Mouse (Mus musculus) forebrain, postnatal 0 days (tissue): ENCODE results near the gene Pcbp4. TPM values are rescaled to one million over a fixed set of nuclear protein-coding genes. Genes with fewer than 3 reads are reported as not detected.

Experiments used
- ATAC-seq: fragments of 200-750 bp; cut with Nextera tagmentation; 2 replicates; pipeline ENCODE4 v1.8.0; 2017; ENCODE audit warnings: mild to moderate bottlenecking, moderate library complexity
- DNase-seq: peaks from one replicate; pipeline ENCODE4 v3.0.0-alpha.2; 2015
- H3K27ac ChIP-seq: fragments of 300-500 bp; sonication (generic); 2 replicates; pipeline ENCODE4 v1.5.1; 2014; ENCODE audit warnings: low read depth, mild to moderate bottlenecking, antibody characterized with exemption, low read length, moderate library complexity, mixed read lengths
- H3K27me3 ChIP-seq: fragments of 300-500 bp; sonication (generic); 2 replicates; pipeline ENCODE4 v1.6.1; 2014; ENCODE audit warnings: mild to moderate bottlenecking, low read length, mixed read lengths; ENCODE audit not compliant: insufficient read depth
- H3K36me3 ChIP-seq: fragments of 300-500 bp; sonication (generic); 2 replicates; pipeline ENCODE4 v1.6.1; 2014; ENCODE audit warnings: mild to moderate bottlenecking, moderate library complexity; ENCODE audit not compliant: insufficient read depth
- H3K4me1 ChIP-seq: fragments of 300-500 bp; sonication (generic); 2 replicates; pipeline ENCODE4 v1.6.1; 2014; ENCODE audit warnings: antibody characterized with exemption; ENCODE audit not compliant: insufficient read depth
- H3K4me2 ChIP-seq: fragments of 300-500 bp; sonication (generic); 2 replicates; pipeline ENCODE4 v1.6.1; 2014; ENCODE audit warnings: low read depth, mild to moderate bottlenecking, moderate library complexity
- H3K4me3 ChIP-seq: fragments of 300-500 bp; sonication (generic); 2 replicates; pipeline ENCODE4 v1.5.1; 2014; ENCODE audit warnings: low read depth, low read length, mixed read lengths
- H3K9ac ChIP-seq: fragments of 300-500 bp; sonication (generic); 2 replicates; pipeline ENCODE4 v1.6.1; 2014; ENCODE audit warnings: mild to moderate bottlenecking
- H3K9me3 ChIP-seq: fragments of 300-500 bp; sonication (generic); 2 replicates; pipeline ENCODE4 v1.6.1; 2016; ENCODE audit warnings: low read length
- CTCF ChIP-seq: sonication (generic); IDR thresholded peaks from 2 replicates; pipeline ENCODE4 v1.5.1; 2016; ENCODE audit warnings: antibody characterized with exemption, control low read depth, low read depth
- WGBS: fragments of 180-500 bp; shearing (Covaris S2); extraction: QIAGEN DNeasy Blood & Tissue Kit; methylation state at CpG from one replicate; pipeline ENCODE4 v1.1.7; 2014; 5-methylcytosine and 5-hydroxymethylcytosine counted together
- polyA plus RNA-seq: library from polyadenylated mRNA; unstranded; fragments of >200 nt; fragmentation: Nextera tagmentation; extraction: Ambion mirVana; gene quantifications from 2 replicates; pipeline ENCODE4 v1.2.1, GENCODE M21; 2015
- total RNA-seq: library from RNA; depleted of rRNA; stranded (reverse); fragments of >200 nt; gene quantifications from 2 replicates; pipeline ENCODE4 v1.2.3, GENCODE M21; 2014

Gene Pcbp4
- total and polyA plus RNA-seq, 2 experiments from 2014 or later = 251 to 454 TPM

DNA sequence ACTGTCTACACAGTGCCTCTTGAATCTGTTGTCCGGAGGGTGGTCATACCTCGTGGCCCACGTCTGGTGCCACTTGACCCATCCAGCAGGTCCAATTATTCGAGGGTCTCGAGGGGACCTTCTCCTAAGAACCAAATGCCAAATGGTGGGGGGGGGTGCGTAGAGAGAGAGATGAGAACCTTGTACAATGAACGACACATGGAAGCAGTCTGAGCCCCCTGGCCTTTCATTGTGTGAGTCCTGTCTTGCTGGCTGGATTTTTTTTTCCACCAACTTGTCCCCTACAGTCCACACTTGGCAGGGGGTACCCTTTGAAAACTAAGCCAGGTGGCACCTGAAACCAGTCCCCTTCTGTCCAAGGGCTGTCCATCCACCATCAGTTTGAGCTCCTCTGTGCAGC is 14.7 kb downstream of the Pcbp4 start:
- H3K27ac ChIP-seq = no peak overlapping the region
- H3K4me3 ChIP-seq = no peak overlapping the region
- no peaks in the 10 kb centered on the region for H3K9me3 ChIP-seq
- peaks cover 7% of the 10 kb centered on the region; the same call in 1 of the 2 replicates for H3K4me1 ChIP-seq
- no peak overlapping the region for H3K4me2 ChIP-seq
- no peak overlapping the region for H3K9ac ChIP-seq
- DNase-seq (no peak), ATAC-seq (no peak)
- H3K27me3 ChIP-seq = no peaks in the 10 kb centered on the region
- TF ChIP-seq CTCF = no peak
- peaks cover 18% of the 10 kb centered on the region for H3K36me3 ChIP-seq
- WGBS = 87% methylated on average over 7 of the region's 7 CpGs

DNA sequence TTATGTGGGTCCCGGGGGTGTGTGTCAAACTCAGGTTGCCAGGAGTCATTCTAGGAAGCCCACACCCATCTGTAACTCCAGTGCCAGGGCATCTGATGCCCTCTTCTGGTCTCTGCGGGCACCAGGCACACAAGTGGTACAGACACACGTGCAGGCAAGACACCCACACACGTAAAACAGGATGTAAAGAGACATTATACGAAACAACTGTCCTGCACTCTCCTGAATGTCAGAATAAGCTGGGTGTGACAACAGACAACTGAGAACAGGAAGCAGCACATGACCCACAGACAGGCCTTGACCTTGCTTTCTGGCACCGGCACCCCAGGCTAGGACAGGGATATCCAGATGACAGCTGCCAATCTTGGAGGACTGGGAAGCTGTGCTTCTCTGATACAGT is 16.2 kb downstream of the Pcbp4 start:
- H3K9ac ChIP-seq = no peak overlapping the region
- no peak overlapping the region for H3K4me3 ChIP-seq
- ATAC-seq = no peak
- no peaks in the 10 kb centered on the region for H3K9me3 ChIP-seq
- no peaks in the 10 kb centered on the region for H3K27me3 ChIP-seq
- TF ChIP-seq CTCF = no peak
- peaks cover 7% of the 10 kb centered on the region; the same call in 1 of the 2 replicates for H3K4me1 ChIP-seq
- H3K27ac ChIP-seq = no peak overlapping the region
- 81% methylated on average over 6 of the region's 6 CpGs for WGBS
- 0 out of 2 replicates have a peak, but pooled peaks cover 3% of the 10 kb centered on the region for H3K36me3 ChIP-seq
- no peak overlapping the region for H3K4me2 ChIP-seq
- DNase-seq = no peak

DNA sequence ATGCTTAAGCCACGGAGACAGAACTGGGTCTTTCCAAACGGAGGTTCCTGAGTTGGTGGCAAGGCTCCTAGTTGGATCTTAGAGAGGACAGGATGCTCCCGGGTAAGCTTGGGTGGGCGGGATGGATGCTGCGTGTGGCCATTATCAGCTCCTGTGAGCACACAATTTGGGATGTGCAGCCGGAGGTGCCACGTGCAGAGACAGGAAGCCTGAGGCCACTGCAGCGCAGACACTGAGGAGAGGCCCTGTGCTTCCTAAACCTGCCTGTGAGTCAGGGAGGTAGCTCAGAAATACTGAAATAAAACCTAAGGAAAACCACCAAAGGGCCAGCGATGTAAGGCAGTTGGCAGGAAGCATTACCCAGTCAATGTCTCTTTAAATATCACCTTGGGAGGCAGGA is 16.7 kb downstream of the Pcbp4 start:
- no peaks in the 10 kb centered on the region for H3K36me3 ChIP-seq
- no peak overlapping the region for H3K4me3 ChIP-seq
- DNase-seq = no peak
- H3K27me3 ChIP-seq = no peaks in the 10 kb centered on the region
- no peak for TF ChIP-seq CTCF
- H3K9ac ChIP-seq = no peak overlapping the region
- no peak overlapping the region for H3K27ac ChIP-seq
- 69% methylated on average over 9 of the region's 9 CpGs for WGBS
- H3K4me1 ChIP-seq = peaks cover 7% of the 10 kb centered on the region; the same call in 1 of the 2 replicates
- no peaks in the 10 kb centered on the region for H3K9me3 ChIP-seq
- H3K4me2 ChIP-seq = no peak overlapping the region
- ATAC-seq = no peak

DNA sequence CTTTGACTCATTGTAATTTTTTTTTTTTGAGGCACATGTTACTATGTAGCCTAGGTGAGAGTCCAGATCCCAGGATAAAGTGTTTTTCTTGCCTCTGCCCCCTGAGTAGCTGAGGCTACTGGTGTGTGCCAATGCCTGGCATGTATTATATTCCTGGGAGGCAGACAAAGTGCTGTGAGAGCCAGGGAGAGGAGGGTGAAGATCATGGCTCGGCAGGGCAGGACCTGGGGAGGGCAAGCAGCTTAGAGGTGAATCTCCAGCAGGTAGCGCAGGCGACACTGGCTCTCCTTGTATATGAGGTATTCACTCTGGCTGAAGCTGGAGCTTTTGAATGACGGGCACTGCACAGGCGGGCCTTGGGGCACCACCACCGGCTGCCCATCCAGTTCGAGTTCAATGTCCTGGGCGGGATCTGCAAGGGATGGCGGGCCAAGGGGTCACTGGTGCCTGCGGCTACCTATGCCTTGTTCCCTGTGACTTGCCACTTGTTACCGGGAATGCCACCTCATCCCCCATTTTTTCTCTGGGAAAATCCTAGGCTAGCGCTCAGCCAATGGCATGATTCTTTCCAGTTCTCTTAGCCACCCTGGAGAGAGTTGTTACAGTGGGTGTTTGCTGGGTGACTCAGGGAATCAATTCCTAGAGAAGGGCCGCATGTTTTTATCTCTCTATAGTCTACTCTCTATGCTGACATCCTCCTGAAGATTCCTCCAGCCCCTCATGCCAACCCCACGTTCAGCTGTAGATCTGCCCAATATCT is 18.1 kb downstream of the Pcbp4 start:
- no peak for TF ChIP-seq CTCF

DNA sequence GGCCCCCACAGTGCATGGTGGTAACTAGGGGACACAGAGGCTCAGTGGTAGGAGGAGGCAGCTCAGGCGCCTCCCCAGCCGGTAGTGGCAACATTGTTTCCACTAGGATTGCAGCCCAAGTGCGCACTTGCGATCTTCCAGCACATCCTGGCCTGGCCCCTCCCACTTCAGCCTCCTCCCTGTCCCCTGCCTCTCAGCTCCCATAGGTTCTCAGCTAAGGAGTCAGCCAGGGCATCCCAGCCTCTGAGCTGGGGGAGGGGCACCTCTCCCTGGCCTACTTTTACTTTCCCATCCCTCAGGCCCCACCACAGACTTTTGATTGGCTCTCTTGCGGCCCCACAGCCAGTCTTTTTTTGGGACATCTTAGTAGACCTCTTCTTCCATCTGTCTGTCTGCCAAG is 18.8 kb downstream of the Pcbp4 start:
- WGBS = 24% methylated on average over 5 of the region's 5 CpGs
- no peaks in the 10 kb centered on the region for H3K9me3 ChIP-seq
- DNase-seq (no peak), ATAC-seq (no peak)
- H3K36me3 ChIP-seq = no peaks in the 10 kb centered on the region
- no peaks in the 10 kb centered on the region for H3K27me3 ChIP-seq
- H3K4me2 ChIP-seq = no peak overlapping the region
- no peak overlapping the region for H3K27ac ChIP-seq
- TF ChIP-seq CTCF = no peak
- no peak overlapping the region for H3K9ac ChIP-seq
- no peak overlapping the region for H3K4me3 ChIP-seq
- no peaks in the 10 kb centered on the region for H3K4me1 ChIP-seq

More for the DNA sequence above, 18.1 kb downstream of the Pcbp4 start:
- 59% methylated on average over 14 of the region's 14 CpGs for WGBS
- no peak overlapping the region for H3K4me3 ChIP-seq
- H3K27me3 ChIP-seq = no peaks in the 10 kb centered on the region
- DNase-seq = no peak
- H3K4me2 ChIP-seq = no peak overlapping the region
- H3K4me1 ChIP-seq = no peaks in the 10 kb centered on the region
- no peak overlapping the region for H3K9ac ChIP-seq
- no peak overlapping the region for H3K27ac ChIP-seq
- no peaks in the 10 kb centered on the region for H3K36me3 ChIP-seq
- no peak for ATAC-seq
- no peaks in the 10 kb centered on the region for H3K9me3 ChIP-seq

DNA sequence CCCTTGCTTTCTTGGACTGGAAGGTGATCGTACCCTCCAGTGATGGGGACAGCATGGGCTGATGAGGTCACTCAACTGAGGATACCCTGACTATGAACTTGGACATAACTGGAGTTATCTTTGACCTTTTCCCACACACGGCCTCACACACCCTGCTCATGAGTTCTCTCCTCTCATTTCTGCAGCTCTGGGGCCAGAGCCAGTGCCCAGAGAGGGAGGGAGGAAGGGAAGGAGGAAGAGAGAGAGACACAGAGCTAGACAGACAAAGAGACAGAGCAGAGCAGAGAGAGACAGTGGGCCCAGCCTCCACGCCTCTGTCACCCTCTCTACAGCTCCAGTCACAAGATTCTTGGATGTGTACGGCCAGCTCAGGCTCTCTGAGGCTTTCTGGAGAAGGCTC is 19.2 kb downstream of the Pcbp4 start:
- H3K27ac ChIP-seq = no peak overlapping the region
- H3K9ac ChIP-seq = no peak overlapping the region
- ATAC-seq (no peak), DNase-seq (no peak)
- no peak for TF ChIP-seq CTCF
- H3K4me2 ChIP-seq = no peak overlapping the region
- no peaks in the 10 kb centered on the region for H3K27me3 ChIP-seq
- H3K4me3 ChIP-seq = no peak overlapping the region
- H3K36me3 ChIP-seq = no peaks in the 10 kb centered on the region
- H3K4me1 ChIP-seq = no peaks in the 10 kb centered on the region
- no peaks in the 10 kb centered on the region for H3K9me3 ChIP-seq
- WGBS = 63% methylated on average over 4 of the region's 4 CpGs

DNA sequence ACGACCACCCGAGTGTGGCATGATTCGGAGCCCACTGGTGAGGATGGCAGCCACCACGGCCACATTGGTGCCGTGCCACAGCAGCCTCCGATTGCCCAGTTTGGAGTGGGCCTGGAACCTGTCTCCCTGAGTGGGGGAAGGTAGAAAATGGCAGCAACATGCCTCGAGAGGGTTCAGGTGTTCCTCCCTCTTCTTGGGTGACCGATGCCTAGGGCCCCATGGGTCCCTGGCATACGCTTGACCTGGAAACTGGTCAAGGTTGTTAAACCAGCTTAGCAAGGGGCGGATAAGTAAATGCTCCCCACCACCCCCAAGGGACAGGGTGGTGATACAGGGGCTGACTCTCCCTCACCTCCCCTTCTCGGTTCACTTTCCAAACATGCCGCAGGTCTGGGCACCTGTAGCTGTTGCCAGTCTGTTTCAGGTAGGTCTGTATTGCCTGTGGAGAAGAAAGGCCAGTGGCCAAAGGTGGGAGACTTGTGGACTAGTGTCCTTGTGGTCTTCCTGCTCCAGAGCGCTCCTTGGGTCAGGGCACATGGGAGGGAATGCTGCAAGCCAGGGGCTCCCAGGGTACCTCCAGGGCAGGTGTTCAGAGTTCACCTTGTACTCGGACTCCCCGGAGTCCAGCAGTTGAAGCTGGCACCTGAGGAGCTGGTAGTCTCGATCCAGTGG is 20.1 kb downstream of the Pcbp4 start:
- WGBS = 89% methylated on average over 16 of the region's 16 CpGs
- ATAC-seq (no peak), DNase-seq (no peak)
- Histone ChIP-seq H3K9me3 (no peaks in the 10 kb centered on the region), H3K4me1 (peaks cover 4% of the 10 kb centered on the region; the same call in 1 of the 2 replicates), H3K9ac (no peak overlapping the region), H3K36me3 (no peaks in the 10 kb centered on the region), H3K4me3 (no peak overlapping the region), H3K4me2 (no peak overlapping the region), H3K27ac (no peak overlapping the region), H3K27me3 (no peaks in the 10 kb centered on the region)
- TF ChIP-seq CTCF = no peak
